Mouse (Mus musculus) ES-Bruce4 (cell line): ENCODE measurements around the gene Mettl21e. TPM values are rescaled to one million over a fixed set of nuclear protein-coding genes. Genes with fewer than 3 reads are reported as not detected.
"Not testable (repeated sequence)": the region's sequence is repeated elsewhere in the genome, so short reads cannot be mapped to it uniquely, and the experiment has no call there.

Experiments
- H3K27ac ChIP-seq: 2 replicates; pipeline ENCODE4 v1.5.1; 2012; ENCODE audit warnings: low read length, inconsistent platforms; ENCODE audit not compliant: insufficient read depth
- H3K27me3 ChIP-seq: 2 replicates; pipeline ENCODE4 v1.6.1; 2012; ENCODE audit warnings: mild to moderate bottlenecking, low read length, inconsistent platforms; ENCODE audit not compliant: control insufficient read depth, poor library complexity, insufficient read depth, severe bottlenecking
- H3K36me3 ChIP-seq: 2 replicates; pipeline ENCODE4 v1.6.1; 2012; ENCODE audit warnings: inconsistent platforms, mild to moderate bottlenecking, low read length, moderate library complexity; ENCODE audit not compliant: control insufficient read depth, poor library complexity, insufficient read depth, severe bottlenecking
- H3K4me1 ChIP-seq: one replicate; pipeline ENCODE4 v1.8.1; 2011; ENCODE audit warnings: low read length; ENCODE audit not compliant: control insufficient read depth, insufficient read depth
- H3K4me3 ChIP-seq: 2 replicates; pipeline ENCODE4 v1.5.1; 2011; ENCODE audit warnings: low read depth, mild to moderate bottlenecking, low read length
- H3K9ac ChIP-seq: 2 replicates; pipeline ENCODE4 v1.6.1; 2012; ENCODE audit warnings: low read depth, mild to moderate bottlenecking, inconsistent platforms; ENCODE audit not compliant: poor library complexity, severe bottlenecking
- H3K9me3 ChIP-seq: replicated peaks from 2 replicates; pipeline ENCODE4 v1.6.1; 2012; ENCODE audit warnings: mild to moderate bottlenecking, low read length, inconsistent platforms; ENCODE audit not compliant: control insufficient read depth, poor library complexity, insufficient read depth, severe bottlenecking
- CTCF ChIP-seq: IDR thresholded peaks from one replicate; pipeline ENCODE4 v1.8.1; 2011; ENCODE audit warnings: low read depth, low read length
- EP300 ChIP-seq: IDR thresholded peaks from 2 replicates; pipeline ENCODE4 v1.6.1; 2011; ENCODE audit warnings: low read depth, low read length; ENCODE audit not compliant: insufficient read depth
- POLR2A ChIP-seq: IDR thresholded peaks from one replicate; pipeline ENCODE4 v1.8.1; 2011; ENCODE audit warnings: low read length; ENCODE audit not compliant: insufficient read depth
- polyA plus RNA-seq: library from polyadenylated mRNA; stranded (reverse); fragments of >200 nt; gene quantifications from 2 replicates; pipeline ENCODE4 v1.2.4, GENCODE M21; 2011; ENCODE audit warnings: low read depth; ENCODE audit not compliant: missing spikeins, insufficient read depth, insufficient read length

The Mettl21e gene
- not detected in 2 replicates for polyA plus RNA-seq

DNA sequence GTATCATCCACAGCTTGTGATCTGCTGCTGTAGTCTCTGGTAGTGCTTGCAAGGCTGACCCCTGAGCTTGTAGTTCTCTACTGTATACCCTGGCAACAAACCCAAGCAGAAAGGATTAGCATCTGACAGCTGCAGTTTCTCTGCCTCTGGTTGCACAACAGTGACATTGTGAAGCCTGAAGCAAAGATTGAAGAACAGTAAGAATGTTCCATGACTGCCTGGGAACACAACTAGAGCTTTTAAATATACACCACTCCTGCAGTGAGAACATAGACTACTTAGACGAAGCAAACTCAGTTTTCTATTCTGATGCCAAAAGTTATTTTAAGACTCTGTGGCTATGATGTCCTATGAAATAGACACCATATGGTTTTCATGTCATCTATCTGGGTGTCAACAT is at the start of gene Mettl21e:
Gene Mettl21e (minus strand): TSS at position 86 of the 400 bp plus-strand sequence.
- TF ChIP-seq CTCF, result no peak
- no peak for TF ChIP-seq POLR2A
- TF ChIP-seq EP300, result no peak
- Histone ChIP-seq H3K9me3 (no peaks in the 10 kb centered on the region), H3K36me3 (no peaks in the 10 kb centered on the region), H3K4me1 (no peaks in the 10 kb centered on the region), H3K9ac (no peak within 1 kb of the TSS), H3K4me3 (no peak within 1 kb of the TSS), H3K27ac (no peak within 1 kb of the TSS), H3K27me3 (no peaks in the 10 kb centered on the region)

DNA sequence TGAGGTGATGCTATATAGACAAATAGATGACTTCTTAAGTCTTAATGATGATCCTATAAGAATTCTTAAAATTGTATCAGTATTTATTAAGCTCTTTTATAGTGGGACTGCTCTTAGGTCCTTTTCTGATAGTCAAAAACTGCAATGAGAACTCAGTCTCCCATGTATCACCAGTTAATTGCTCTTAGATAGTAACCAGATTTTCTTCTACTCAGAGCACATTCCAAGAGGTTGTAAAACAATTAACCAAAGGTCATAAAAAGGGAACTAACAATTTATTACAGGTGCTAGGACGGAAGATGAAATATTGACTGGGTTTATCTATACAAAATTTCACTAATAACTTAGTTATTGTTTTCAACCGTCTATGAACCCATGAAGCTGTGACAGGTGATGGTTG is 21.7 kb upstream of the Mettl21e start:
- H3K4me1 ChIP-seq, H3K27ac ChIP-seq, H3K9me3 ChIP-seq: not testable (repeated sequence)

DNA sequence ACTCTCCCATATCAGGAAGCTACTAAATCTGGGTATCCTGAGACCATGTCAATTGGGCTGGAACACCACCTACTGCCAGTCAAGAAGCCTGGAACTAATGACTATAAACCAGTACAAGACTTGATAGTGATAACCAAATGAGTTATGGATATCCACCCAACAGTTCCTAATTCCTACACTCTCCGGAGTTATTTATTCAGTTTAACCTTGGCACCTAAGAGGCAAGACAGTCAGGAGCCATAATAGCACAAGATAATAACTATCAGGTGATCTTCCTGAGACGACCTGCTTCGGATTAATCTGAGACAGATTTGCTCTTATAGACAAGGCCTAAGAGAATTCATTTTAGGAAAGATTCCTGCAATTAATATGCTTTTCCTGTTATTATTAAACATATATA is 21.2 kb upstream of the Mettl21e start:
- no peak overlapping the region for H3K4me3 ChIP-seq
- H3K27ac ChIP-seq, result no peak overlapping the region
- TF ChIP-seq CTCF (no peak), POLR2A (no peak), EP300 (no peak)
- no peaks in the 10 kb centered on the region for H3K36me3 ChIP-seq
- no peak overlapping the region for H3K9ac ChIP-seq
- H3K27me3 ChIP-seq, result no peaks in the 10 kb centered on the region
- no peaks in the 10 kb centered on the region for H3K4me1 ChIP-seq
- H3K9me3 ChIP-seq, result no peaks in the 10 kb centered on the region

More for the DNA sequence above, 21.7 kb upstream of the Mettl21e start:
- H3K9ac ChIP-seq, H3K27me3 ChIP-seq, H3K36me3 ChIP-seq, H3K4me3 ChIP-seq: not testable (repeated sequence)

DNA sequence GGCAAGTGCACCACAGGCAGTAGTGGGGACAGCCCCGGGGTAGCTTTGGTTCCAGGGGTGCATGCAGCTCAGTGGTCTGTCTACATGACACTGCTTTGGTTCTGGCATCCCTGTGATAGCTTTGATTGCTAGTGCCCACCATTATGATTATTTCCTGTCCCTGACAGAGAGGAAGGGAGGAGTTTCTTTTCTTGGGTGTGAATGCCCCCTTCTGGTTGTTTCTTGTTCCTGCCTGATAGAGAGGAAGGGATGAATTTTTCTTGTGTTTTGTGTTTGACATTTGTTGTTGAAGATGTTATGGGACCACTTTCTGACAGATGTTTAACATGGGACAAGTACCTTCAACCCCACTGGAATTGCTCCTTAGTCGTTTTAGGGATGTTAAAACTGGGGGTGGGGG is 18.5 kb upstream of the Mettl21e start:
- Histone ChIP-seq H3K4me3 (no peak overlapping the region), H3K36me3 (no peaks in the 10 kb centered on the region), H3K9ac (no peak overlapping the region), H3K9me3 (no peaks in the 10 kb centered on the region), H3K27ac (no peak overlapping the region), H3K4me1 (no peaks in the 10 kb centered on the region), H3K27me3 (no peaks in the 10 kb centered on the region)
- TF ChIP-seq POLR2A (no peak), EP300 (no peak), CTCF (no peak)

DNA sequence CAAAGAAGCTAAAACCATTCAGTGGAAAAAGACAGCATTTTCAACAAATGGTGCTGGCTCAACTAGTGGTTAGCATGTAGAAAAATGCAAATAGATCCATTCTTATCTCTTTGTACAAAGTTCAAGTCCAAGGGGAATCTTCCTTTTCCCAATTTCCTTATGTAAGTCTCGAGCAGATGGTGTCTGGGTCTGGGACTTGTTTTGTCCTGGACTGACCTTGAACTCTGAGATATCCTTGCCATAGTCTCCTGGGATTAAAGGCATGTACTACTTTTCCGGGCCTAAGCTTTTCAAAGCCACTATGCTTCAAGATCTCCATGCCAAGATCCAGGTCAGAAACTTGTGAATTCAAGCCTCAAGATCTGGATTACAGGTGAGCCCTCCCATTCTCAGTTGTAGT is 16.6 kb upstream of the Mettl21e start:
- Histone ChIP-seq H3K4me1 (no peaks in the 10 kb centered on the region), H3K27ac (no peak overlapping the region), H3K4me3 (no peak overlapping the region), H3K9me3 (no peaks in the 10 kb centered on the region), H3K9ac (no peak overlapping the region), H3K36me3 (no peaks in the 10 kb centered on the region), H3K27me3 (no peaks in the 10 kb centered on the region)
- TF ChIP-seq POLR2A, result no peak
- no peak for TF ChIP-seq CTCF
- no peak for TF ChIP-seq EP300

DNA sequence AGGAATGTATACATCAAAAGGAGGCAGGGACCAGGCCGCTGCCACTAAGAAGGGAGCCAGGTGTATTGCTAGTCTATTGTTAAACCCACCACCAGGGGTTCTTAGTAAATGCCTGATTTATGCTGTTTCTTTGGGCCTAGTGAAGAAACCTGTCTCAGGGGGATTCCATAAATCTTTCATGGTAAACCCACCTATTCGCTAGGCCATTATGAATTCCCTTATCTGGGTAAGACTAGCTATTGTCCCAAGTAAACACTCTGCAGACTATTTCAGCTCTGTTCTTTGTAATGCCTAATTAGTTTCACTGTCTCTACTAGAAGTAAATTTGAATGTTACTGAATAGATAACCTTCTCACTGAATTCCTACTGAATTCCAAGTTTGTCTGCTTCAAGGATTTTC is 15.8 kb upstream of the Mettl21e start:
- not testable (repeated sequence) for H3K9me3 ChIP-seq, H3K27me3 ChIP-seq, H3K9ac ChIP-seq, H3K27ac ChIP-seq, H3K36me3 ChIP-seq, H3K4me1 ChIP-seq, H3K4me3 ChIP-seq

DNA sequence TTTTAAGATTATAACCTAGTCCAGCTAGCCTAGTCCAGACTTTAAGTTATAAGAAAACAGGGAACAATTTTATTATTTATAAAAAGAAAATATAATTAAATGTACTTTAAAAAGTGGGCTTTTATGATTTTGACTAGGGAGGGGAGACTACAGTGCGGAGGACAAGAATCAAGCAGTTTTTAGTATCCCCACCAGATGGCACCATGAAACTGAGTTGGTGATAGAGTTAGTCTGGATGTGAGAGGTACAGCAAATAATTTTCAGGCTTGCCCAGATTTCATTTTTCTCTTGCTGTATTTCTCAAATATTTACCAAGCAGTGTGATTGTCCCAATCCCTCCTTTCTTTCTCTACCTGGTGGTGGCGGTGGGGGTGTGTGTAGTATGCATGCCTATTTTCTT is 10.3 kb upstream of the Mettl21e start:
- no peak for TF ChIP-seq POLR2A
- no peak for TF ChIP-seq EP300
- TF ChIP-seq CTCF, result no peak
- Histone ChIP-seq H3K36me3 (no peaks in the 10 kb centered on the region), H3K9ac (no peak overlapping the region), H3K9me3 (no peaks in the 10 kb centered on the region), H3K27ac (no peak overlapping the region), H3K4me3 (no peak overlapping the region), H3K27me3 (no peaks in the 10 kb centered on the region), H3K4me1 (no peaks in the 10 kb centered on the region)
